Mouse (Mus musculus) testis, adult 2 months (tissue): ENCODE results near the gene Gm17651. TPM values are rescaled to one million over a fixed set of nuclear protein-coding genes. Genes with fewer than 3 reads are reported as not detected.

Experiments used
- H3K27ac ChIP-seq: fragments of 200-500 bp; 2 replicates; pipeline ENCODE4 v1.5.1; 2012; ENCODE audit warnings: low read depth, low read length; ENCODE audit not compliant: control insufficient read depth, insufficient read depth
- H3K27me3 ChIP-seq: fragments of 200-500 bp; 2 replicates; pipeline ENCODE4 v1.6.1; 2012; ENCODE audit warnings: mild to moderate bottlenecking, low read length, moderate library complexity; ENCODE audit not compliant: control insufficient read depth, insufficient read depth
- H3K36me3 ChIP-seq: fragments of 200-500 bp; 2 replicates; pipeline ENCODE4 v1.6.1; 2012; ENCODE audit warnings: mild to moderate bottlenecking, low read length; ENCODE audit not compliant: control insufficient read depth, insufficient read depth
- H3K4me1 ChIP-seq: fragments of 200-500 bp; 2 replicates; pipeline ENCODE4 v1.6.1; 2012; ENCODE audit warnings: low read length; ENCODE audit not compliant: control insufficient read depth, insufficient read depth
- H3K4me3 ChIP-seq: fragments of 200-500 bp; 2 replicates; pipeline ENCODE4 v1.5.1; 2012; ENCODE audit warnings: low read depth, mild to moderate bottlenecking, low read length, moderate library complexity, mixed read lengths; ENCODE audit not compliant: control insufficient read depth
- CTCF ChIP-seq: fragments of 200-500 bp; IDR thresholded peaks from 2 replicates; pipeline ENCODE4 v1.5.1; 2012; ENCODE audit warnings: low read depth, mild to moderate bottlenecking, inconsistent platforms, low read length, moderate library complexity; ENCODE audit not compliant: control insufficient read depth, insufficient read depth, insufficient replicate concordance
- POLR2A ChIP-seq: fragments of 200-500 bp; IDR thresholded peaks from 2 replicates; pipeline ENCODE4 v1.6.1; 2012; ENCODE audit warnings: low read depth, mild to moderate bottlenecking, inconsistent platforms, low read length, moderate library complexity; ENCODE audit not compliant: control insufficient read depth
- polyA plus RNA-seq: library from polyadenylated mRNA; depleted of rRNA; stranded (reverse); fragments of >200 nt; gene quantifications from 2 replicates; pipeline ENCODE4 v1.2.3, GENCODE M21; 2012; rRNA removed

Gene Gm17651
- polyA plus RNA-seq, 1 experiment = not detected

DNA sequence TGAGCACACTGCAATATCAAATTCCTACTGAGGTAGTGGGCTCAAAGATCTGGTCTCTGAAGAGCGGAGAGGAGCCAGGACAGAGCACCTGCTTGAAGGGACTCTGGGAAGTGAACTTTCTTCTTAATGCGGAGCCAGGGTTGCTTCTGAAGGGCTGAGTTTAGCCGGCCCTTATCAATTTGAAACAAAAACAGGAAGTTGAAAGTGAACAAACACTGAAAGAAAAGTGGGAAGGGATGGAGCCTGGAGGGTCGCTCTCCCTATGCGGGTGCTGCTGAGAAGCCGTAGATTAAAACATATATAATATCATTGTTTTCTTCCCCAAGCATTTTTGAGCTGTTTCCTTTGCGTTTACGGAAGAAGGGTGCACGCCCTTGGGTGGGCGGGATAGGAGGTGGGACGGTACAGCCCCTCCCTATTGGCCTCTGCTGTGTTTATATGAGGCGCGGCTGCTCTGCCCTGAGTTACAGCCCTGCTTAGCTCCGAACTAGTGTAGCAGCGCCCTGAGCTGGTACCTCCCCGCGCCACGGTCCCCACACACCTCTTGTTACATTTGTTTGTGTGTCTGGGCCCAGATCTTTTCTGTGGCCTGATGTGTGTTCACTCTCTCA lies 46.0 kb downstream of the Gm17651 start, which contains the start of gene Fmo5:
Fmo5 (plus strand) TSS at position 414 of the 611 bp plus-strand sequence.
- Histone ChIP-seq H3K27ac (no peak within 1 kb of the TSS), H3K4me1 (peaks cover 9% of the 10 kb centered on the region), H3K36me3 (no peaks in the 10 kb centered on the region), H3K27me3 (no peaks in the 10 kb centered on the region), H3K4me3 (peak within 1 kb of the TSS; percentile 68)
- TF ChIP-seq CTCF = no peak
- peak; percentile 48; the same call in 1 of the 2 replicates for TF ChIP-seq POLR2A

DNA sequence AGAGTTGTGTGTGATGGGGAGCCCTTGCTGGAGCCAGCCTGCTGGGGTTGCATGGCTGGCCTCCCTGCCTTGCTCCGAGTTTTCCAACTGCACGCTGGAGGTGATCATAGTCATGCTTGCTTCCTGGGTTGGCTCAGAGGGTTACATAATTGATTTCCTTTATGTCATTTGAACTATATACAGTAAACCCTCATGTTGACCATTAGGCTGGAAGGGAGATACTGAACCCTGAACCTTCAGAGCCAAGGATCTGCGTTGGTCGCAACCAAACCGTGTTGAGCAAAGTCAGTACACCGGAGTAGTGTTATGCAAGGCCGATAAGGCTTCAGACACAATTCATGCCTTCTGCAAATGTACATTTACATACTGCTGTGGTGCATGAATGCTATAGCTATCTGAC lies 46.6 kb downstream of the Gm17651 start:
- no peak for TF ChIP-seq CTCF
- no peak for TF ChIP-seq POLR2A
- Histone ChIP-seq H3K36me3 (no peaks in the 10 kb centered on the region), H3K4me1 (peaks cover 9% of the 10 kb centered on the region), H3K27ac (no peak overlapping the region), H3K27me3 (no peaks in the 10 kb centered on the region), H3K4me3 (no peak overlapping the region)

DNA sequence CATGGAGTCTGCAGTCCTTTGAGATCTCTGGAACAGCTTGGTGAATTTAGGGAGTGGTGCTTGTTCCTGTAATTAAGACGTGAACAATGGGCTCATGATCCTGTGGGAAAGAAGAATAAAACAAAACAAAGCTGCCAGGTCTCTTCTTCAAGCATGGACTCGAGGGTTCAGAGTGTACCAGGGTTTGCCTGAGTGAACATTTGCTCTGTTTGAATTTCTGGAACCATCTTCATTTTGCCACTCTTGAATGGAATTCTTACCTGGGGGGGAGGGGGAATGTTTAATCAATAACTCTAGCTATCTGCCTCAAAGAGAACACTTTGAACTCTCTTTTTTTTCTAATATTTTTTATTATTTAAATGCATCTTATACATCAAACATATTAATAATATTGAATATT lies 49.9 kb downstream of the Gm17651 start:
- Histone ChIP-seq H3K4me3 (no peak overlapping the region), H3K27me3 (no peaks in the 10 kb centered on the region), H3K4me1 (peaks cover 9% of the 10 kb centered on the region), H3K27ac (no peak overlapping the region), H3K36me3 (no peaks in the 10 kb centered on the region)
- TF ChIP-seq CTCF (no peak), POLR2A (no peak)

Other genes with a start within 250 kb of the Gm17651 start
- gene Chd1l, start 64.5 kb downstream of the Gm17651 start, polyA plus RNA-seq = 37.9 and 39.1 TPM in 2 replicates
- 0.69 and 1.3 TPM in 2 replicates for gene Fmo5, start 45.9 kb downstream of the Gm17651 start, polyA plus RNA-seq
- 10.6 and 11.4 TPM in 2 replicates for gene Prkab2, start 16.5 kb downstream of the Gm17651 start, polyA plus RNA-seq
- gene Pde4dip, start 214.0 kb upstream of the Gm17651 start, polyA plus RNA-seq = 142 and 160 TPM in 2 replicates
- gene Sec22b, start 226.5 kb upstream of the Gm17651 start, polyA plus RNA-seq = 15.7 and 21.5 TPM in 2 replicates